14 mouse cellular contexts compared by ENCODE assay signal in genomic region chr3:95307100-95307499, GRCm38 (mm10). TPM values are rescaled to one million over a fixed set of nuclear protein-coding genes. Genes with fewer than 3 reads are reported as not detected.
A peak's percentile ranks its signal among the peaks of the same experiment; 100 is the strongest.
DNase-seq lines count a peak whose midpoint lies in the region; ATAC-seq lines count a peak whose summit lies in the region.
"Had no signal": no experiment of that assay in that cellular context is flagged by ENCODE, and none has a peak within 500 bp of the region (broad histone marks: within the 10 kb centered on the region; RNA-seq: fewer than 3 reads in every experiment).

TSS of gene Anxa9 (minus strand) at chr3:95307176.

- ATAC-seq in kidney, embryonic 14.5 days (ENCODE audit: low FRiP score, low TSS enrichment), result peak; percentile 33; the same call in 1 of the 2 replicates
- no peak for ATAC-seq in megakaryocyte, adult 5-6 weeks (ENCODE audit: poor library complexity, severe bottlenecking)
- no peak for ATAC-seq in erythroblast, adult 5-6 weeks (replicated peaks; ENCODE audit: low FRiP score, poor library complexity, severe bottlenecking)
- ATAC-seq: liver, postnatal 0 days; midbrain, embryonic 13.5 days had no signal

- no peak within 1 kb of the TSS for H3K4me3 ChIP-seq in kidney, embryonic 14.5 days (ENCODE audit: low read length)
- peak within 1 kb of the TSS; percentile 40 for H3K4me3 ChIP-seq in megakaryocyte, embryonic 14.5 days (replicated peaks)
- H3K4me3 ChIP-seq: erythroblast, embryonic 14.5 days; hindbrain, embryonic 15.5 days; midbrain, embryonic 13.5 days had no signal

- no peaks in the 10 kb centered on the region for H3K9me3 ChIP-seq in kidney, embryonic 14.5 days (ENCODE audit: control insufficient read depth, low read length)
- H3K9me3 ChIP-seq in megakaryocyte, embryonic 14.5 days, result no peaks in the 10 kb centered on the region
- H3K9me3 ChIP-seq: hindbrain, embryonic 15.5 days; midbrain, embryonic 13.5 days had no signal

- no peaks in the 10 kb centered on the region for H3K36me3 ChIP-seq in kidney, embryonic 14.5 days (ENCODE audit: control insufficient read depth, insufficient read depth, low read length)
- H3K36me3 ChIP-seq in megakaryocyte, embryonic 14.5 days (replicated peaks; ENCODE audit: low read length), result peaks cover 42% of the 10 kb centered on the region
- H3K36me3 ChIP-seq: hindbrain, embryonic 15.5 days; midbrain, embryonic 13.5 days had no signal

- H3K4me2 ChIP-seq in kidney, embryonic 14.5 days (replicated peaks; ENCODE audit: low read depth, low read length), result no peak within 1 kb of the TSS
- H3K4me2 ChIP-seq: hindbrain, embryonic 15.5 days; midbrain, embryonic 13.5 days had no signal

- H3K9ac ChIP-seq in kidney, embryonic 14.5 days (ENCODE audit: low read depth, low read length), result no peak within 1 kb of the TSS
- H3K9ac ChIP-seq: hindbrain, embryonic 15.5 days; liver, postnatal 0 days; midbrain, embryonic 13.5 days had no signal

- peak within 1 kb of the TSS; percentile 42 for H3K27ac ChIP-seq in kidney, embryonic 14.5 days (ENCODE audit: low read depth, low read length)
- H3K27ac ChIP-seq: hindbrain, embryonic 15.5 days; midbrain, embryonic 13.5 days had no signal

- H3K27me3 ChIP-seq in kidney, embryonic 14.5 days (ENCODE audit: control insufficient read depth, insufficient read depth, low read length), result no peaks in the 10 kb centered on the region
- no peaks in the 10 kb centered on the region for H3K27me3 ChIP-seq in megakaryocyte, embryonic 14.5 days (replicated peaks)
- H3K27me3 ChIP-seq: hindbrain, embryonic 15.5 days; midbrain, embryonic 13.5 days had no signal

- intact Hi-C loops in heart, postnatal 10 days (cut with DNase I), result no loop called here

- peak; percentile 94 for DNase-seq in heart, adult 11 months
- DNase-seq in heart, postnatal 10 days, result no peak
- no peak for DNase-seq in kidney, postnatal 14 days
- DNase-seq in embryo, embryonic 10 days (ENCODE audit: low spot score), result no peak
- DNase-seq: adrenal gland, postnatal 25 days; liver, postnatal 0 days; thymus, adult 18-20 months had no signal

- WGBS in kidney, embryonic 14.5 days, result 53% methylated on average over 7 of the region's 7 CpGs

- no peaks in the 10 kb centered on the region for H3K4me1 ChIP-seq in kidney, embryonic 14.5 days (ENCODE audit: control insufficient read depth, insufficient read depth, low read length)
- peaks cover 63% of the 10 kb centered on the region for H3K4me1 ChIP-seq in megakaryocyte, embryonic 14.5 days
- H3K4me1 ChIP-seq: hindbrain, embryonic 15.5 days; midbrain, embryonic 13.5 days had no signal

RNA-seq across cellular contexts. Expression of gene Anxa9, which starts in this region (rescaled TPM):
- total RNA-seq in heart, postnatal 10 days (2021), result under 1 TPM; 0.37 to 0.38 TPM
- 3.7 and 4.3 TPM in 2 replicates for polyA plus RNA-seq in kidney, embryonic 14.5 days (2014; fragmentation: Nextera tagmentation; extraction: Ambion mirVana)
- 0.66 TPM in 1 of 2 replicates, not detected in the other for polyA plus RNA-seq in megakaryocyte, embryonic 14.5 days (2012; ENCODE audit: insufficient read depth, low replicate concordance)
- 3.0 and 3.8 TPM in 2 replicates for total RNA-seq in megakaryocyte, adult 5-6 weeks (2015)
- 1.9 and 2.4 TPM in 2 replicates for total RNA-seq in megakaryocyte, adult 5-6 weeks (2017)
- total RNA-seq in erythroblast, adult 5-6 weeks (2015; ENCODE audit: low replicate concordance), result 2.7 and 3.3 TPM in 2 replicates
- 0.98 and 2.1 TPM in 2 replicates for total RNA-seq in erythroblast, adult 5-6 weeks (2017; ENCODE audit: low replicate concordance)
